Mouse (Mus musculus) forebrain, postnatal 0 days (tissue): ENCODE measurements around the gene Ipo11. TPM values are rescaled to one million over a fixed set of nuclear protein-coding genes. Genes with fewer than 3 reads are reported as not detected.

Source experiments
- ATAC-seq: fragments of 200-750 bp; cut with Nextera tagmentation; 2 replicates; pipeline ENCODE4 v1.8.0; 2017; ENCODE audit warnings: mild to moderate bottlenecking, moderate library complexity
- DNase-seq: peaks from one replicate; pipeline ENCODE4 v3.0.0-alpha.2; 2015
- H3K27ac ChIP-seq: fragments of 300-500 bp; sonication (generic); 2 replicates; pipeline ENCODE4 v1.5.1; 2014; ENCODE audit warnings: low read depth, mild to moderate bottlenecking, antibody characterized with exemption, low read length, moderate library complexity, mixed read lengths
- H3K27me3 ChIP-seq: fragments of 300-500 bp; sonication (generic); 2 replicates; pipeline ENCODE4 v1.6.1; 2014; ENCODE audit warnings: mild to moderate bottlenecking, low read length, mixed read lengths; ENCODE audit not compliant: insufficient read depth
- H3K36me3 ChIP-seq: fragments of 300-500 bp; sonication (generic); 2 replicates; pipeline ENCODE4 v1.6.1; 2014; ENCODE audit warnings: mild to moderate bottlenecking, moderate library complexity; ENCODE audit not compliant: insufficient read depth
- H3K4me1 ChIP-seq: fragments of 300-500 bp; sonication (generic); 2 replicates; pipeline ENCODE4 v1.6.1; 2014; ENCODE audit warnings: antibody characterized with exemption; ENCODE audit not compliant: insufficient read depth
- H3K4me2 ChIP-seq: fragments of 300-500 bp; sonication (generic); 2 replicates; pipeline ENCODE4 v1.6.1; 2014; ENCODE audit warnings: low read depth, mild to moderate bottlenecking, moderate library complexity
- H3K4me3 ChIP-seq: fragments of 300-500 bp; sonication (generic); 2 replicates; pipeline ENCODE4 v1.5.1; 2014; ENCODE audit warnings: low read depth, low read length, mixed read lengths
- H3K9ac ChIP-seq: fragments of 300-500 bp; sonication (generic); 2 replicates; pipeline ENCODE4 v1.6.1; 2014; ENCODE audit warnings: mild to moderate bottlenecking
- H3K9me3 ChIP-seq: fragments of 300-500 bp; sonication (generic); 2 replicates; pipeline ENCODE4 v1.6.1; 2016; ENCODE audit warnings: low read length
- CTCF ChIP-seq: sonication (generic); IDR thresholded peaks from 2 replicates; pipeline ENCODE4 v1.5.1; 2016; ENCODE audit warnings: antibody characterized with exemption, control low read depth, low read depth
- WGBS: fragments of 180-500 bp; shearing (Covaris S2); extraction: QIAGEN DNeasy Blood & Tissue Kit; methylation state at CpG from one replicate; pipeline ENCODE4 v1.1.7; 2014; 5-methylcytosine and 5-hydroxymethylcytosine counted together
- polyA plus RNA-seq: library from polyadenylated mRNA; unstranded; fragments of >200 nt; fragmentation: Nextera tagmentation; extraction: Ambion mirVana; gene quantifications from 2 replicates; pipeline ENCODE4 v1.2.1, GENCODE M21; 2015
- total RNA-seq: library from RNA; depleted of rRNA; stranded (reverse); fragments of >200 nt; gene quantifications from 2 replicates; pipeline ENCODE4 v1.2.3, GENCODE M21; 2014

Ipo11 gene
- total and polyA plus RNA-seq, 2 experiments from 2014 or later = 27.5 to 55.5 TPM

DNA sequence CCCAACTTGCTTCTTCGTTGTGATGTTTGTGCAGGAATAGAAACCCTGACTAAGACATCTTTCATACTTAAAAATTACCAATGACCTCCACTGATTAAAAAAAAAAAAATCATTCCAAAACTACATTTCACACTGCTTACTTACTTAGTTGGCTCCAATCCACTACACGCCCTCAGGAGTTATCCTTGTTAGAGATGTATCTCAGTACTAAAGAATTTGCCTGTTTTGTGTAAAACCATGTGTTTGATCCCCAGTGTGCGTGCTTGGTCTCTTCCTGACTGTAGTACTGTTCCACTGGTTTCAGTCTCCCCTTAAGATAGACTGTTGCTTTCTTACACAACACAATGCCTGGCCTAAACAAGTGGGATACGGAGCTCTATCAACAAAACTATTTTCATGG, 117.0 kb downstream of the Ipo11 start:
- DNase-seq (no peak), ATAC-seq (no peak)
- Histone ChIP-seq H3K4me1 (no peaks in the 10 kb centered on the region), H3K9me3 (no peaks in the 10 kb centered on the region), H3K9ac (no peak overlapping the region), H3K4me2 (no peak overlapping the region), H3K27me3 (no peaks in the 10 kb centered on the region), H3K4me3 (no peak overlapping the region), H3K36me3 (peaks cover 7% of the 10 kb centered on the region; the same call in 1 of the 2 replicates), H3K27ac (no peak overlapping the region)
- TF ChIP-seq CTCF = no peak
- 90% methylated on average over 4 of the region's 4 CpGs for WGBS

DNA sequence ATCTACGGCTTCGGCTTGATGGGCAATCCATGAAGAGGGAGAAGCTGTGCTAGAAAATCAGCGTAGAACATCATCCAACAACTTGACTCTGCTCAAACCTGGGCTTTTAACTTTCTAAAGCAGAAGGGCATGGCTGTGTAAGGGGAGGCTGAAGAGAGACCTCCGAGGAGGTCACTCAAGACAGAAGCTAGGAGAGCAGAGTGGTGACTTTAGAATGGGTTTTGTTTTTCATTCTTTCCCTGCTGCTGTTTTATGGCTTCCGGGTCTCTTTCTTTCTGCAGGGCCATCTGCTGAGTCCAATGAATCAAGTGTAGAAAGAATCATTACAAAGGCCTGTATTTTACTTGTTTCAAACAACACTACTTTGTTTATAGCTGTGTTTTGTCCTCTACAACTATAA, 119.7 kb downstream of the Ipo11 start:
- no peak overlapping the region for H3K4me3 ChIP-seq
- ATAC-seq (no peak), DNase-seq (no peak)
- H3K9ac ChIP-seq = no peak overlapping the region
- H3K27me3 ChIP-seq = no peaks in the 10 kb centered on the region
- no peak overlapping the region for H3K4me2 ChIP-seq
- peaks cover 7% of the 10 kb centered on the region; the same call in 1 of the 2 replicates for H3K36me3 ChIP-seq
- no peaks in the 10 kb centered on the region for H3K9me3 ChIP-seq
- TF ChIP-seq CTCF = no peak
- no peak overlapping the region for H3K27ac ChIP-seq
- WGBS = 72% methylated on average over 5 of the region's 5 CpGs
- H3K4me1 ChIP-seq = no peaks in the 10 kb centered on the region

DNA sequence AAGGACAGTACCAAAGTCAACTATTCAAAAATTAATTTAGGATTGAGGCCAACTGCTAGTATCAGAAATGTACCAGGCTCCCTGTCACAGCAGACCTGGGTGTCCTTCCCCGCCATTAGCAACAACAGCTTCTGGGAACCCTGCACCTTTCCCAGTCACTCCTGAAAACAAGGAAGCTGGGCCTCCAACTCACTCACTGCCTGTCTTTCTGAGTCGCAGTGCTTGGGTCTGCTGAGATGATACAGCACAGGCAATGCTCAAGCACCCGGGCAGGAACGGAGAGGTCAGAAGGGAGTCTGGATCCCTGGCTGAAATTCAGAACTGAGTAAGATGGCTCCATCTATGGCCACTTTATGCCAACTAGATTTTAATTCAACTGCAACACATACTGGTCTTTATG, 123.2 kb downstream of the Ipo11 start:
- DNase-seq (no peak), ATAC-seq (no peak)
- Histone ChIP-seq H3K4me1 (no peaks in the 10 kb centered on the region), H3K4me2 (no peak overlapping the region), H3K27ac (no peak overlapping the region), H3K9ac (no peak overlapping the region), H3K27me3 (no peaks in the 10 kb centered on the region), H3K36me3 (peaks cover 14% of the 10 kb centered on the region), H3K9me3 (no peaks in the 10 kb centered on the region), H3K4me3 (no peak overlapping the region)
- WGBS = 83% methylated on average over 4 of the region's 4 CpGs
- TF ChIP-seq CTCF = no peak

DNA sequence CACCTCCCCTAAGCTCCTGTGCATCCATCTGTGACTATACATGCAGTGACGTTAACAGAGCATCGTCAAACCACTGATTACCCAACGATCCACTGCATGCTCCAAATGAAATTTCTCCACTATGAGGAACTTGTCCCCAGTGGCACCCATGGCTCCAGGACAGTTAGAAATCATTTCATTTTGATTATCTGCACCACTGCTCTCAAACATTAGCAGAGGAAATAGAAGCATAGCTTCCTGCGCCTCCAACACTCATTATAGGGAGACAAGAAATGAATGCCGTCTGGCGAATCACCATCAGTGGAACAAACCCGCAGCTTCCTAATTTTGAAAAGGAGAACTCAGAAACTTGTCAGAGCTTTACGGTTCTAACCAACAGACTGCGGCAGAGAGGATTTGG, 123.7 kb downstream of the Ipo11 start:
- H3K36me3 ChIP-seq = peaks cover 14% of the 10 kb centered on the region
- H3K9ac ChIP-seq = no peak overlapping the region
- 84% methylated on average over 9 of the region's 9 CpGs for WGBS
- no peak overlapping the region for H3K4me2 ChIP-seq
- no peak overlapping the region for H3K27ac ChIP-seq
- no peaks in the 10 kb centered on the region for H3K27me3 ChIP-seq
- no peaks in the 10 kb centered on the region for H3K9me3 ChIP-seq
- TF ChIP-seq CTCF = no peak
- DNase-seq = no peak
- no peak for ATAC-seq
- H3K4me1 ChIP-seq = no peaks in the 10 kb centered on the region
- no peak overlapping the region for H3K4me3 ChIP-seq

DNA sequence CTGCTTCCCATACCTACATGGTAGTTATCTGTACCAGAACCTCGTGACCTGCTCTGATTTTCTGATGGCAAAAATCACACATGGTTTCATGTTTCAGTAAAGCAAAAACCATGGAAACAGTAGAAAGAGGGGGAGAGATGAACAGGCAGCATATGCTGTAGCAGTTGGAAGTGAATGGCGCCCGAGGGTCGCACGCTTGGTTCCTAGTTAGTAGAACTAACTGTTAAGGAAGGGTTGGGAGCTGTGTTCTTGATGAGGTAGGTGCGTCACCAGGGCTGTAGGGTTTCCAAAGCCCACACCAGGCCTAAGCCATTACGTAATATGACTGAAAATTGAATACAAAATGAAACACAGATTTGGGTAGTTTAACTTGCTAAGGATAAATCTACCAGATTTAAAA, 126.6 kb downstream of the Ipo11 start:
- TF ChIP-seq CTCF = no peak
- ATAC-seq (no peak; the same call in 1 of the 2 replicates), DNase-seq (no peak)
- Histone ChIP-seq H3K27ac (no peak overlapping the region), H3K4me1 (no peaks in the 10 kb centered on the region), H3K9ac (no peak overlapping the region), H3K27me3 (no peaks in the 10 kb centered on the region), H3K4me2 (no peak overlapping the region), H3K36me3 (peaks cover 10% of the 10 kb centered on the region; the same call in 1 of the 2 replicates), H3K4me3 (no peak overlapping the region), H3K9me3 (no peaks in the 10 kb centered on the region)
- 90% methylated on average over 7 of the region's 7 CpGs for WGBS

DNA sequence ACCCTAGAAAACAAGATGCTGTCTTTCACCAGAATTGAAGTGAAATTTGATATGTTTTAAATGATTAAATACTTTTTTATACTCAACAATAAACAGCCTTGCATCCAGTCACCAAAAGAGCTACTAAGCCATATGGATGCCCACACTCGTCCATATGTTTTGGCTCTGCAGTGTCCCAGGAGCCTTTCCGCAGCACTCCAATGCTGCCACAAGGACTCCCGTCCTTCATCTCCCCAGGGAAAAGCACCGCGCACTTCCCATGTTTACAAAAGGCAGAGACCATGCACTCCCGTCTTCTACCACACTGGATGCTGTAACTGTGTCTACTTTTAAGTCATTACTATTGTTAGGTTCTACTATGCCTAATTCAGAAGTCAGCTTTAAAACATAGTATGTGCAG, 127.9 kb downstream of the Ipo11 start:
- ATAC-seq (peak; percentile 23; the same call in 1 of the 2 replicates), DNase-seq (no peak)
- Histone ChIP-seq H3K27me3 (no peaks in the 10 kb centered on the region), H3K9me3 (no peaks in the 10 kb centered on the region), H3K9ac (no peak overlapping the region), H3K4me2 (no peak overlapping the region), H3K36me3 (peaks cover 10% of the 10 kb centered on the region; the same call in 1 of the 2 replicates), H3K27ac (no peak overlapping the region), H3K4me3 (no peak overlapping the region), H3K4me1 (no peaks in the 10 kb centered on the region)
- TF ChIP-seq CTCF = no peak
- WGBS = 71% methylated on average over 6 of the region's 6 CpGs

DNA sequence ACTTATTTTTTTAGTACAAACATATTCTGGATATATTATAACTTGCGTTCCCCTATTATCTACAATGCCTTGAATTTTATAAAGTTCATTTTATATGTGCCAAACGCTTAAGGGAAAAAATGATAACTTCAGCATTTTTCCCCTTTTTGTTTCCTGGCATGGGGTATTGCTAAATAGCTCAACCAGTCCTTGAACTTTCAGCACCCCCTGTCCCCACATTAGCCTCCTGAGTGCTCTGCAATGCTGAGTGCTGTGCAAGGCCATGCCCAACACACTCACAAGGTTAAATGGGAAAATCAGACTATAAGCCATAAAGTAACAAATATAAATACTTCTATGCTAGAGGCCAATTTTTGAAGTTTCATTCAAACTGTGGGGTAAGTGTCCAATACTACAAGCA, 128.4 kb downstream of the Ipo11 start:
- Histone ChIP-seq H3K9me3 (no peaks in the 10 kb centered on the region), H3K27me3 (no peaks in the 10 kb centered on the region), H3K9ac (no peak overlapping the region), H3K4me3 (no peak overlapping the region), H3K4me1 (no peaks in the 10 kb centered on the region), H3K4me2 (no peak overlapping the region), H3K27ac (no peak overlapping the region), H3K36me3 (peaks cover 10% of the 10 kb centered on the region; the same call in 1 of the 2 replicates)
- WGBS = 94% methylated on average over 2 of the region's 2 CpGs
- DNase-seq = no peak
- ATAC-seq = no peak
- no peak for TF ChIP-seq CTCF
